ENCODE assay signal across 8 mouse cellular contexts in genomic region chr6:85477366-85477917, GRCm38 (mm10). TPM values are rescaled to one million over a fixed set of nuclear protein-coding genes. Genes with fewer than 3 reads are reported as not detected.
A peak's percentile ranks its signal among the peaks of the same experiment; 100 is the strongest.
DNase-seq lines count a peak whose midpoint lies in the region; ATAC-seq lines count a peak whose summit lies in the region.
"Had no signal": no experiment of that assay in that cellular context is flagged by ENCODE, and none has a peak within 500 bp of the region (broad histone marks: within the 10 kb centered on the region; RNA-seq: fewer than 3 reads in every experiment).

No protein-coding gene starts in this region.

- peaks cover 43% of the 10 kb centered on the region for H3K36me3 ChIP-seq in midbrain, embryonic 14.5 days (ENCODE audit: control insufficient read depth, insufficient read depth, low read length)
- H3K36me3 ChIP-seq: stomach, embryonic 15.5 days had no signal

- no peak overlapping the region for H3K4me3 ChIP-seq in midbrain, embryonic 14.5 days (replicated peaks; ENCODE audit: low read depth, low read length)
- H3K4me3 ChIP-seq: stomach, embryonic 15.5 days had no signal

- 47% methylated on average over 10 of the region's 10 CpGs for WGBS in midbrain, embryonic 14.5 days

- H3K27ac ChIP-seq in midbrain, embryonic 14.5 days (replicated peaks; ENCODE audit: low read depth, low read length), result no peak overlapping the region
- H3K27ac ChIP-seq: stomach, embryonic 15.5 days had no signal

- no peaks in the 10 kb centered on the region for H3K4me1 ChIP-seq in midbrain, embryonic 14.5 days (ENCODE audit: control insufficient read depth, insufficient read depth, low read length)
- H3K4me1 ChIP-seq: stomach, embryonic 15.5 days had no signal

- no peak overlapping the region for H3K9ac ChIP-seq in midbrain, embryonic 14.5 days (replicated peaks; ENCODE audit: low read length)
- H3K9ac ChIP-seq: stomach, embryonic 15.5 days had no signal

- 0 out of 2 replicates have a peak, but pooled peaks cover 3% of the 10 kb centered on the region for H3K27me3 ChIP-seq in midbrain, embryonic 14.5 days (ENCODE audit: control insufficient read depth, insufficient read depth, low read length)

- peak; percentile 63; the same call in 1 of the 2 replicates for ATAC-seq in midbrain, embryonic 14.5 days (ENCODE audit: low FRiP score, low TSS enrichment)

- H3K4me2 ChIP-seq in midbrain, embryonic 14.5 days (ENCODE audit: low read length), result no peak overlapping the region
- H3K4me2 ChIP-seq: stomach, embryonic 15.5 days had no signal

- peak; percentile 12 to 14 for DNase-seq in lung, adult 18-20 months
- no peak for DNase-seq in lung, postnatal 25 days (ENCODE audit: low spot score)
- peak; percentile 43 for DNase-seq in adrenal gland, postnatal 25 days
- DNase-seq in forelimb bud, embryonic 11.5 days (ENCODE audit: low read depth, low spot score), result peak; percentile 55
- peak; percentile 39 for DNase-seq in midbrain, embryonic 14.5 days
- no peak for DNase-seq in adipocyte (ENCODE audit: low spot score)
- no peak for DNase-seq in cerebellum, postnatal 4 days (ENCODE audit: low spot score in 2 of 2)

- H3K9me3 ChIP-seq in midbrain, embryonic 14.5 days (ENCODE audit: control insufficient read depth, low read length), result no peaks in the 10 kb centered on the region
- H3K9me3 ChIP-seq: stomach, embryonic 15.5 days had no signal

RNA-seq across cellular contexts. Expression of gene Fbxo41, which starts 25.4 kb away (rescaled TPM):
- total RNA-seq in adrenal gland, postnatal 25 days (2021), result 0.67 and 1.2 TPM in 2 replicates
- polyA plus RNA-seq in midbrain, embryonic 14.5 days (2014; fragmentation: Nextera tagmentation; extraction: Ambion mirVana), result 10.1 and 11.4 TPM in 2 replicates

RNA-seq across cellular contexts. Expression of gene Pradc1, which starts 25.7 kb away (rescaled TPM):
- total RNA-seq in adrenal gland, postnatal 25 days (2021), result 16.8 and 19.2 TPM in 2 replicates
- 15.0 and 18.5 TPM in 2 replicates for polyA plus RNA-seq in midbrain, embryonic 14.5 days (2014; fragmentation: Nextera tagmentation; extraction: Ambion mirVana)

RNA-seq across cellular contexts. Expression of gene Cct7, which starts 26.1 kb away (rescaled TPM):
- 245 and 261 TPM in 2 replicates for total RNA-seq in adrenal gland, postnatal 25 days (2021)
- polyA plus RNA-seq in midbrain, embryonic 14.5 days (2014; fragmentation: Nextera tagmentation; extraction: Ambion mirVana), result 589 and 591 TPM in 2 replicates

RNA-seq across cellular contexts. Expression of gene Egr4, which starts 35.9 kb away (rescaled TPM):
- total RNA-seq in adrenal gland, postnatal 25 days (2021), result not detected in 2 replicates
- polyA plus RNA-seq in midbrain, embryonic 14.5 days (2014; fragmentation: Nextera tagmentation; extraction: Ambion mirVana), result not detected in 2 replicates
- polyA plus RNA-seq: stomach, embryonic 15.5 days had no signal

RNA-seq across cellular contexts. Expression of gene Smyd5, which starts 45.7 kb away (rescaled TPM):
- 28.8 and 29.4 TPM in 2 replicates for total RNA-seq in adrenal gland, postnatal 25 days (2021)
- polyA plus RNA-seq in midbrain, embryonic 14.5 days (2014; fragmentation: Nextera tagmentation; extraction: Ambion mirVana), result 54.0 and 55.9 TPM in 2 replicates

Comparison
In these comparisons a context has a peak if more than half of its experiments do, and no peak if none do; other contexts are left out.
1. DNase-seq: peak in lung, adult 18-20 months (2 of 2), adrenal gland, postnatal 25 days (single experiment), forelimb bud, embryonic 11.5 days (single experiment) and midbrain, embryonic 14.5 days (single experiment); none in lung, postnatal 25 days (single experiment), adipocyte (single experiment) and cerebellum, postnatal 4 days (0 of 2).